Mouse (Mus musculus) thymus, adult 2 months (tissue): Measurements from ENCODE around the gene Dnah9.

ENCODE experiments used
- CTCF ChIP-seq: fragments of 200-500 bp; IDR thresholded peaks from 2 replicates; pipeline ENCODE4 v1.5.1; 2012; ENCODE audit warnings: mild to moderate bottlenecking, control low read depth, low read length, moderate library complexity, borderline replicate concordance; ENCODE audit not compliant: control insufficient read depth, poor library complexity, insufficient read depth; ENCODE audit errors: extremely low read depth
- POLR2A ChIP-seq: fragments of 200-500 bp; IDR thresholded peaks from 2 replicates; pipeline ENCODE4 v1.6.1; 2012; ENCODE audit warnings: mild to moderate bottlenecking, low read length, control low read depth, moderate library complexity; ENCODE audit not compliant: control insufficient read depth, poor library complexity, insufficient read depth; ENCODE audit errors: extremely low read depth

DNA sequence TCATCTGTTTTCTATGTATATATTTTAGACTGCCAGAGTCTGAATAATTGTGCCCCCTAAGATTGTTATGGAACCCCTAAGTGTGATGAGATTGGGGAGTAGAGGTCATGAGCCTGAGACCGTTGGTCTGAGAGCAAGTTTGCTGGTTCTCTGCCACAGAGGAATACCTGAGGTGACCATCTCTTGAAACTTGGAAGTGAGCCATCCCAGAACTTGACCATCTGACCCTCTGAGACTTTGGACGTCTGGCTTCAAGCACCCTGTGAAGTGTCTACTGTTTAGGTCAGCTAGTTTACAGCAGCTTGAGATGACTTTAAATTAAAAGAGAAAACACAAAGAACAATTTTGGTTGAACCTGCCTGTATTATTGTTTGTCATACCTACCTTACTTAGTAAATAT lies 125.8 kb downstream of the Dnah9 start:
- no peak for TF ChIP-seq CTCF
- no peak for TF ChIP-seq POLR2A
